Mouse (Mus musculus) ovary, postnatal 36 days (tissue): ENCODE measurements around the gene Maz.

Experiments used
- DNase-seq: peaks from one replicate; pipeline ENCODE4 v3.0.0; 2022; ENCODE audit warnings: low spot score, mixed read lengths

The Maz gene

GRCm38 (mm10) chr7:127004122-127004875 is 22.5 kb downstream of the Maz start:
- no peak for DNase-seq

GRCm38 (mm10) chr7:127003620-127004019 is 23.2 kb downstream of the Maz start:
- DNase-seq: no peak

GRCm38 (mm10) chr7:126999568-126999967 is 27.3 kb downstream of the Maz start:
- DNase-seq: no peak

GRCm38 (mm10) chr7:126996449-126996848 is 30.4 kb downstream of the Maz start:
- no peak for DNase-seq

DNA sequence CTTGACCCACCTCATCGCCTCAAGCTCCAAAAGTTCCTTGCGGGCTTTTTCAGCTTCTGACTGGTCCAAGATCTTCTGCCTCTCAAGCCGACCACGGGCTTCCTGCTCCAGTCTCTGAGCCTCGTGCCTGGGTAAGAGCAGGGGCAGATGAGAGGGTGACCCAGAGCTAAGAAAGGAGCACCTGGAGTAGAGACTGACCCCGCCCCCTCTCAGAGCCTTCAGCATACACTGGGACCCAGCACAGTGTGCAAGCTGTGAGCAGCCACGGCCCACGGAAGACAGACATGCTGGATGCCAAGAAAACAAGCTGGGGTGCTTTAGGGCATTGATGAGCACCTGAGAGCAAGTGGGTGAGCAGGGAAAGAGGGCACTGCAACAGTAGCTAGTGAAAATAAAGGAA is 38.0 kb downstream of the Maz start:
- DNase-seq: no peak

DNA sequence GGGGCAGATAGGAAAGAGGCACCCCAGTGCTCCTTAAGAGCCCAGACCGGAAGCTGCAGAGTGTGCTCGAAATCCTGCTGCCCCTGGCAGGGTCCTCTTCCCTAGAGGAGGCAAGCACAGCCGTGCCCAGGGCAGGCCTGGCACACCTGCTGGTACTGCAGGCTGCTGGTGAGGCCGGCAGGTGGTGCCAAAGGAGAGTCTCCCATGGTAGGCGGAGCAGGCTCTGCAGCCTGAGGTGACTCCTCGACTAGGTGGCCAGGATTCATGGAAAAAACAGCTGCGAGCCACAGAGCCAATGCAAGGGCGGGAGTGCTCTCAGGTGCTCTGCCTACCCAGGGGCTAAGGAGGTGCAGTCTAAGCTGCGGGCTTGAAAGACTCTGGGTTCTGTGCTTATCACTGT is 40.5 kb downstream of the Maz start:
- peak; percentile 51 for DNase-seq

DNA sequence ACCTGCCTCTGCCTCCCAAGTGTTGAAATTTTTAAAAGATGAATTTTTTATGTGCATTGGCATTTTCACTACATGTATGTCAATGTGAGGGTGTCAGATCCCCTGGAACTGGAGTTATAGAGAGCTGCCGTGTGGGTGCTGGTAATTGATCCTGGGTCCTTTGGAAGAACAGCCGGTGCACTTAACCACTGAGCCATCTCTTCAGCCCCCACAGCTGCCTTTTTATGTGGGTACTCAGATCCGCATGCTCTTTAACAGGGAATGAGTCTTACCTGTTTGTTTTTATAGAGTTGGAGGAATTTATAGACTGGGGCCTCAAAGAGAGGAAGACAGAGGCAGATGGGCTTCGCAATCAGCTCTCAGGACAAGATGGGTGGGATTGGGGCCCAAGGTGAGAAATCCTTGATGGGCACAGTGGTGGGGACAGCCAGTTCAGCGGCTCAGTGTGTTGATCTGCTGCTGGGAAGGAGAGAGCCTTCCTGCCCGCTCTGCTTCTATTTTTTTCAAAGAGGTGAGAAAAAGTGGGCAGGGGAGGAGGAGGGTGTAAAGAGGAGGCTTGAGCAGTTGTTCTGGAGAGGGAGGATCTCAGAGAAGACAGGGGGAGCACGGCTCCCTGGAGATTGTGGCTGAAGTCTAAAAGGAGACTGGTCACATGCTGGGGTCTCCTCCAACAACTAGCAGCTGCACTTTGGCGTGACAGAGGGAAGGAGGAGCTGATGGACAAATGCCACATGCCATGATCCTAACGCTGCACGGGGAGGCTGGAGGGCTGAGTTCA is 42.0 kb downstream of the Maz start:
- DNase-seq: no peak

DNA sequence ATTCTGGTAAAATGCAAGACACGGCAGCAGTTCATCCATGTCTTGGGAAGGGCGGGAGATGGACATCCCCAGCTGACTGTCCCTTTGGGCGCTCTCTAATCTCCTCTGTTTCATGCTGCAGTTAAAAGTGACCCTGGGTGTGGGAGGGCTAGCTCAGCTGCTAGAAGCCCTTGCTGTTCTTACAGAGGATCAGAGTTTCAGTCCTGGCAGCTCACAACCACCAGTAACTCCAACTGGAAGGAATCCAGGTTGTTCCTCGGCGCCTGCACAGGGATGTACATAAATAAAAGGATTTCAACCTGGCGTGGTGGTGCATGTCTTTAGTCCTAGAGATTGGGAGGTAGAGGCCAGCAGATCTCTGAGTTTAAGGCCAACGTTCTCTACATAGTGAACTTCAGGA is 43.7 kb downstream of the Maz start:
- no peak for DNase-seq

DNA sequence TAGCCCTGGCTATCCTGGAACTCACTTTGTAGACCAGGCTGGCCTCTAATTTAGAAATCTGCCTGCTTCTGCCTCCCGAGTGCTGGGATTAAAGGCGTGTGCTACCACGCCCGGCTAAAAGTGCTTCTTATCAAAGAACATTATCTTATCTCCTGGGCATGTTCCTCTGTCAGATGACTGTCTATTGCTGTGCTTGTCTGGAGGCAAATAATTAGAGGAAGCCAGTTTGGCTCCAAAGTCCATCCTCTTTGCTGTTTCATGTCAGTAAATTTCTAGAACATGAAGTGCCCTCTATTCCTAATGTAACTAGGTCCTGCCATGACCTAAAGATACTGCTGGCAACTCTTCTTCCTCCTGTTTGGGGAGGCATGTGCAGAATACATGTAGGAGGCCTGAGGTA is 44.8 kb downstream of the Maz start:
- DNase-seq: no peak

DNA sequence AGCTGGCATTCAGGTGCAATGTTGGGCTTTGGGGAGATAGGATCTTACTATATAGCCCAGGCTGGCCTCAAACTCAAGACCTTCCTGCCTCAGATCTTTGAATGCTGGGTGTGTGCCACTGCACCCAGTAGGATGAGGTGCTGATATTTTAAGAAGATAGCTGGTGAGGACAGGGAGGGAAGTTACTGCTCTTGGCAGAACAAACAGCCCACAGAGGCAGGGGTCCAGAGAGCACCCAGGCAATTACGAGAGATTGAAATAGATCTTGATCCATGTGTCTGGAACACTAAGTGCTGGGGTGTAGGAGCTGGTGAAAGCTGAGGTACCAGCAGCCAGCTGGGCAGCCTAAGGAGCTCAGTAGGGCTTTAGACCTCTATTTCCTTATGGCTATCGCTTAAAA is 45.2 kb downstream of the Maz start:
- no peak for DNase-seq

DNA sequence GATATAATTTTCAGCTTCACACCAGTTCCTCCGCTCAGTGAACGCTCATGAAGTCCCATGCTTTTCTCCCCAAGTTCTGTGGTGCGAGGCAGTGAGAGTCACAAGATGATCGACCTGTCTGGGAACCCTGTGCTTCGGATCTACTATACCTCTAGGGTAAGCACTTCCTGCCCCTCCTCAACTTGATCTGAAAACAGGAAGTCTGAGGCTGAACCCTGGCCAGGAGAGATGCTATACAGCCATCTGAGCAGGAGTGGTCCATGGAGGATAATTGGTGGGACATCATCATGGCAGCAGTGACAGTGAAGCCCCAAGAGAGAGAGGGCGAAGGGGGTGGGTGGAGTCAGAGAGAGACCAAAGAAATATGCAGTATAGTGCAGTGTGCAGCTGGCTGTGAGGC is 48.0 kb downstream of the Maz start:
- no peak for DNase-seq

DNA sequence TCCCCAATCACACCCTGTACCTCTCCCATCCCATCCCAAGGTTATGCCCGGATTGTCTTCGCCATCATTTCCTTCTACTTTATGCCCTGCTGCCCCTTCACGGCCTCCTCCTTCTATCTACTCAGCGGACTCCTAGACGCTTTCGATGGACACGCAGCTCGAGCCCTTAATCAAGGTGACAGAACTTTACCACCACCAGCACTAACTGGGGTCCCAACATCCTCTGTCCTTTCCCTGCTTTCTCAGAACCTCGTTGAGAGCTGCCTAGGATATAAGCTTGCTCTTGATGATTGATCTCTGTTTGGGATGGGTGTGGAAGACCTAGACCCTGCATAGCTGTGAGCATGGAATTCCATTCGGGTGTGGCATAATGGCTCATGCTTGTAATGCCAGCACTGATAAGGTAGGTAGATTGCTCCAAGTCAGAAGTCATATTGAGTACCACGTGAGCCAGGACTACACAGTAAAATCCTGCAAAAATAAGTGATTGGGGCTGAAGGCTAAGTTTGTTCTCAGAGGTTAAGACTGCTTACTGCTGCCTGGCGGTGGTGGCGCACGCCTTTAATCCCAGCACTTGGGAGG is 49.9 kb downstream of the Maz start:
- no peak for DNase-seq

DNA sequence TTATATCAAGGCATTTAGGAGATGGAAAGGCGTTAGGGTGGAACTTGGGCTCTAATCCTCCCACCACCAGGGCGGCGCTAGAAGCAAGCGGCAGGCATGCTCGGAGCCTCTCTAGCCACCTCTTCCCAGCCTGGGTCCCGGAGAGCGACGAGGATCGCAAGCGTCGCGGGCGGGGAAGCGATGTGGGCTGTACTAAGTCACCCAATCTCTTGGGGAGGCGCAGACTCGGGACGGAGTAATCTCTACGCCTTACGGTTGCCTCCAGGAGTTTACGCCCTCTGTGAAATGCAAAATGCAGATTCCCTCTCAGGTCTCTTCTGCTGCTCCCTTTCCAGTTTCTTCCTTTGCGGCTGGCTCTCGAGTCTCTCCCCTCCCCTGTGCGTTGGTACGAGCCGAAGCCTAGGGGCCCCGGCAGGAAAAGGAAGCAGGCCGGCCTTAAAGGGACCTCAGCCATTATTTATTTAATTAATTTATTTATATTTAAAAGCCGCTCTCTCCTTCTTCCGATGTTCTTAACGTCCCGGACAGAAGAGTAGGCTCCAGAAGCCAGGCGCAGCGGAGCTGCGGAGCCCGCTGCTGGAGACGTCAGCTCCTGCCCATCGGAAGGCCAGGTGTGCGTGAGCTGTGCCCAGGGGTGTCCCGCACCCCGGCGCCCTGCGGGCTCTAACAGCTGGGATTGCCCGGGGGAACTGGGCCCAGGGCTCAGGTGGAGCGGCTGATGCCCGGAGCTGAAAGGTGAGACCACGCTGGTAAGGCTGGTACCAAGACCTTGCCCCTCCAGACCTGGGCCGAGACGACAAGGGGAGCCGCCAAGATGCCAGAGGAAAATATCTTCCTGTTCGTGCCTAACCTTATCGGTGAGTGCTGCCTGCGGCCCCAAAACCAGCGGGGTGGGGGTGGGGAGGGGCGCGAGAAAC is 50.6 kb downstream of the Maz start, which contains the start of gene Cdiptos:
Gene Cdiptos (minus strand): TSS at position 149 of the 917 bp plus-strand sequence.
- DNase-seq: peak; percentile 95

- DNase-seq: no peak
Observed at GRCm38 (mm10) chr7:126975893-126975949, 51.1 kb downstream of the Maz start, which contains the start of gene Cdipt. Gene Cdipt, plus strand, starts transcription at chr7:126975914.

- DNase-seq: peak; percentile 34
Observed at GRCm38 (mm10) chr7:126975493-126975892, 51.3 kb downstream of the Maz start.
